Mouse (Mus musculus) MEL (cell line): ENCODE measurements around the gene Stmnd1. TPM values are rescaled to one million over a fixed set of nuclear protein-coding genes. Genes with fewer than 3 reads are reported as not detected.

Experiments used
- DNase-seq: peaks from one replicate; pipeline ENCODE4 v3.0.0; 2011; ENCODE audit warnings: low read depth, low spot score
- H3K27ac ChIP-seq: 2 replicates; pipeline ENCODE4 v1.5.1; 2012; ENCODE audit warnings: low read depth, mild to moderate bottlenecking, control low read depth, low read length, moderate library complexity; ENCODE audit not compliant: control insufficient read depth
- H3K27me3 ChIP-seq, 2 experiments: fragments of 150-350 bp in 1 of 2; sonication (generic) in 1 of 2; 2 replicates each; pipeline ENCODE4 v1.6.1; 2012; ENCODE audit warnings: low read length in 2 of 2, mild to moderate bottlenecking in 2 of 2, improper control_type of control experiment in 1 of 2, moderate library complexity in 1 of 2; ENCODE audit not compliant: insufficient read depth in 2 of 2, control insufficient read depth in 1 of 2
- H3K36me3 ChIP-seq, 2 experiments: 2 replicates each; pipeline ENCODE4 v1.6.1; 2012 to 2014; ENCODE audit warnings: low read length in 2 of 2, improper control_type of control experiment in 1 of 2, inconsistent platforms in 1 of 2, mild to moderate bottlenecking in 1 of 2; ENCODE audit not compliant: insufficient read depth in 2 of 2, control insufficient read depth in 1 of 2
- H3K4me1 ChIP-seq, 2 experiments: fragments of 150-350 bp in 1 of 2; sonication (generic) in 1 of 2; 2 replicates each; pipeline ENCODE4 v1.6.1; 2012; ENCODE audit warnings: low read length in 2 of 2, improper control_type of control experiment in 1 of 2, mild to moderate bottlenecking in 1 of 2; ENCODE audit not compliant: insufficient read depth in 2 of 2, control insufficient read depth in 1 of 2
- H3K4me3 ChIP-seq, 2 experiments: fragments of 150-350 bp in 1 of 2; sonication (generic) in 1 of 2; 2 replicates each; pipeline ENCODE4 v1.5.1; 2012; ENCODE audit warnings: low read depth in 2 of 2, low read length in 2 of 2, mild to moderate bottlenecking in 2 of 2, moderate library complexity in 2 of 2, control low read depth in 1 of 2, improper control_type of control experiment in 1 of 2; ENCODE audit not compliant: control insufficient read depth in 1 of 2, insufficient read depth in 1 of 2
- H3K79me2 ChIP-seq: 2 replicates; pipeline ENCODE4 v1.6.1; 2012; ENCODE audit warnings: mild to moderate bottlenecking, low read length, moderate library complexity; ENCODE audit not compliant: control insufficient read depth, poor library complexity, insufficient read depth
- H3K9ac ChIP-seq: 2 replicates; pipeline ENCODE4 v1.6.1; 2012; ENCODE audit warnings: low read depth, mild to moderate bottlenecking, control low read depth, low read length, moderate library complexity; ENCODE audit not compliant: control insufficient read depth, poor library complexity, severe bottlenecking
- H3K9me3 ChIP-seq: fragments of 150-350 bp; sonication (generic); replicated peaks from 2 replicates; pipeline ENCODE4 v1.6.1; 2012; ENCODE audit warnings: mild to moderate bottlenecking, low read length, improper control_type of control experiment, moderate library complexity; ENCODE audit not compliant: insufficient read depth
- BHLHE40 ChIP-seq: IDR thresholded peaks from 2 replicates; pipeline ENCODE4 v1.6.1; 2012; ENCODE audit warnings: low read depth, mild to moderate bottlenecking, inconsistent platforms, low read length, improper control_type of control experiment, borderline replicate concordance
- CHD1 ChIP-seq: IDR thresholded peaks from 2 replicates; pipeline ENCODE4 v1.6.1; 2012; ENCODE audit warnings: low read depth, mild to moderate bottlenecking, inconsistent platforms, low read length, improper control_type of control experiment
- CHD2 ChIP-seq: IDR thresholded peaks from 2 replicates; pipeline ENCODE4 v1.6.1; 2011; ENCODE audit warnings: low read length, improper control_type of control experiment
- CTCF ChIP-seq, 3 experiments: IDR thresholded peaks in 2 of 3; conservative IDR thresholded peaks in 1 of 3; 2 replicates each; pipeline ENCODE4 v1.5.1; 2011 to 2012; ENCODE audit warnings: low read length in 3 of 3, low read depth in 2 of 3, mild to moderate bottlenecking in 2 of 3, improper control_type of control experiment in 1 of 3, inconsistent platforms in 1 of 3, mixed read lengths in 1 of 3, moderate library complexity in 1 of 3; ENCODE audit not compliant: control insufficient read depth in 1 of 3, insufficient read depth in 1 of 3, poor library complexity in 1 of 3, severe bottlenecking in 1 of 3
- ELF1 ChIP-seq: IDR thresholded peaks from 2 replicates; pipeline ENCODE4 v1.6.1; 2014; ENCODE audit warnings: low read depth, mild to moderate bottlenecking, inconsistent platforms, low read length, improper control_type of control experiment, moderate library complexity
- EP300 ChIP-seq, 2 experiments: IDR thresholded peaks; 2 replicates each; pipeline ENCODE4 v1.6.1; 2011; ENCODE audit warnings: improper control_type of control experiment in 2 of 2, low read length in 2 of 2, low read depth in 1 of 2, mild to moderate bottlenecking in 1 of 2
- HCFC1 ChIP-seq: IDR thresholded peaks from 2 replicates; pipeline ENCODE4 v1.6.1; 2012; ENCODE audit warnings: low read depth, mild to moderate bottlenecking, inconsistent platforms, low read length, improper control_type of control experiment, moderate library complexity
- KAT2A ChIP-seq: conservative IDR thresholded peaks from 2 replicates; pipeline ENCODE4 v1.6.1; 2012; ENCODE audit warnings: low read depth, low read length, improper control_type of control experiment, inconsistent platforms
- MAFK ChIP-seq: IDR thresholded peaks from 2 replicates; pipeline ENCODE4 v1.6.1; 2011; ENCODE audit warnings: low read depth, mild to moderate bottlenecking, low read length, improper control_type of control experiment, borderline replicate concordance
- MEF2A ChIP-seq: IDR thresholded peaks from 2 replicates; pipeline ENCODE4 v1.6.1; 2014; ENCODE audit warnings: low read depth, mild to moderate bottlenecking, inconsistent platforms, low read length, improper control_type of control experiment; ENCODE audit not compliant: poor library complexity, insufficient replicate concordance, severe bottlenecking; ENCODE audit errors: extremely low read depth
- MXI1 ChIP-seq: IDR thresholded peaks from 2 replicates; pipeline ENCODE4 v1.6.1; 2011; ENCODE audit warnings: mild to moderate bottlenecking, low read depth, low read length, improper control_type of control experiment
- MYB ChIP-seq: IDR thresholded peaks from 2 replicates; pipeline ENCODE4 v1.6.1; 2011; ENCODE audit warnings: mild to moderate bottlenecking, low read depth, low read length, improper control_type of control experiment
- MYC ChIP-seq: IDR thresholded peaks from 2 replicates; pipeline ENCODE4 v1.6.1; 2011; ENCODE audit warnings: low read depth, mild to moderate bottlenecking, low read length, improper control_type of control experiment, moderate library complexity
- POLR2AphosphoS5 ChIP-seq: IDR thresholded peaks from 2 replicates; pipeline ENCODE4 v1.6.1; 2012; ENCODE audit warnings: low read depth, borderline replicate concordance, mild to moderate bottlenecking, inconsistent platforms, low read length, moderate library complexity, mixed read lengths
- RCOR1 ChIP-seq: IDR thresholded peaks from 2 replicates; pipeline ENCODE4 v1.6.1; 2012; ENCODE audit warnings: low read depth, mild to moderate bottlenecking, inconsistent platforms, low read length, improper control_type of control experiment
- SIN3A ChIP-seq: IDR thresholded peaks from 2 replicates; pipeline ENCODE4 v1.6.1; 2012; ENCODE audit warnings: low read length, improper control_type of control experiment, inconsistent platforms
- SMC3 ChIP-seq: IDR thresholded peaks from 2 replicates; pipeline ENCODE4 v1.6.1; 2011; ENCODE audit warnings: low read depth, low read length, improper control_type of control experiment
- TCF12 ChIP-seq: IDR thresholded peaks from 2 replicates; pipeline ENCODE4 v1.6.1; 2014; ENCODE audit warnings: low read depth, mild to moderate bottlenecking, inconsistent platforms, low read length, improper control_type of control experiment, moderate library complexity
- UBTF ChIP-seq: IDR thresholded peaks from 2 replicates; pipeline ENCODE4 v1.6.1; 2012; ENCODE audit warnings: low read depth, mild to moderate bottlenecking, inconsistent platforms, low read length, improper control_type of control experiment, moderate library complexity, borderline replicate concordance; ENCODE audit not compliant: insufficient read depth
- USF1 ChIP-seq: IDR thresholded peaks from 2 replicates; pipeline ENCODE4 v1.6.1; 2014; ENCODE audit warnings: low read depth, mild to moderate bottlenecking, inconsistent platforms, low read length, improper control_type of control experiment, moderate library complexity
- ZKSCAN1 ChIP-seq: IDR thresholded peaks from 2 replicates; pipeline ENCODE4 v1.6.1; 2012; ENCODE audit warnings: low read depth, mild to moderate bottlenecking, inconsistent platforms, low read length, improper control_type of control experiment, moderate library complexity
- ZMIZ1 ChIP-seq: IDR thresholded peaks from 2 replicates; pipeline ENCODE4 v1.6.1; 2012; ENCODE audit warnings: low read depth, mild to moderate bottlenecking, inconsistent platforms, low read length, improper control_type of control experiment, moderate library complexity
- polyA plus RNA-seq, 2 experiments: library from polyadenylated mRNA; stranded (reverse) in 1 of 2; unstranded in 1 of 2; fragments of >175 nt in 1 of 2; fragments of >200 nt in 1 of 2; gene quantifications; 2 replicates each; pipeline versions ENCODE4 v1.2.1 to v1.2.4; 2012; ENCODE audit warnings: low replicate concordance in 2 of 2, low read depth in 1 of 2; ENCODE audit not compliant: insufficient read length in 2 of 2, insufficient read depth in 1 of 2, missing spikeins in 1 of 2
- total RNA-seq: library from RNA; depleted of rRNA; stranded (reverse); fragments of 300-350 nt; gene quantifications from 2 replicates; pipeline ENCODE4 v1.2.3, GENCODE M21; 2012

The Stmnd1 gene
- total and polyA plus RNA-seq, 3 experiments, result not detected

- TF ChIP-seq MYC (no peak), MYB (no peak), BHLHE40 (no peak), CTCF (IDR thresholded peaks at IDR 0.05 in 2 of 3, conservative IDR thresholded peaks at IDR 0.05 in 1 of 3; ENCODE audit: control insufficient read depth in 1 of 3, insufficient read depth in 1 of 3, low read depth in 2 of 3, low read length in 3 of 3, poor library complexity in 1 of 3, severe bottlenecking in 1 of 3) (no peak), ELF1 (no peak), CHD2 (no peak), MAFK (no peak), ZMIZ1 (no peak), KAT2A (no peak), MEF2A (no peak), EP300 (IDR thresholded peaks at IDR 0.05; ENCODE audit: low read depth in 1 of 2, low read length in 2 of 2) (no peak), TCF12 (no peak), SIN3A (no peak), RCOR1 (no peak), POLR2AphosphoS5 (no peak), UBTF (no peak), USF1 (no peak)
- H3K9me3 ChIP-seq, result no peaks in the 10 kb centered on the region
- no peak overlapping the region for H3K27ac ChIP-seq
- no peaks in the 10 kb centered on the region for H3K27me3 ChIP-seq
- no peak for DNase-seq
- H3K4me3 ChIP-seq, result no peak overlapping the region
- peaks cover 0 to 9% of the 10 kb centered on the region in 2 experiments; a peak in 2 of 4 replicates for H3K36me3 ChIP-seq
- no peak overlapping the region for H3K9ac ChIP-seq
- H3K79me2 ChIP-seq, result no peaks in the 10 kb centered on the region
- H3K4me1 ChIP-seq, result peaks cover 4 to 9% of the 10 kb centered on the region in 2 experiments; a peak in 2 of 4 replicates
Measured at GRCm38 (mm10) chr13:46341419-46341818, 67.9 kb downstream of the Stmnd1 start.

GRCm38 (mm10) chr13:46343226-46343625 lies 69.7 kb downstream of the Stmnd1 start:
- no peak for DNase-seq
- TF ChIP-seq MYB (no peak), ZKSCAN1 (no peak), SMC3 (no peak), TCF12 (no peak), CHD1 (no peak), HCFC1 (no peak), MXI1 (no peak), MAFK (no peak), UBTF (no peak)
- H3K27ac ChIP-seq, result no peak overlapping the region
- no peaks in the 10 kb centered on the region for H3K9me3 ChIP-seq
- no peak overlapping the region for H3K9ac ChIP-seq
- H3K4me1 ChIP-seq, result peaks cover 4 to 24% of the 10 kb centered on the region in 2 experiments; a peak in 3 of 4 replicates
- H3K27me3 ChIP-seq, result no peaks in the 10 kb centered on the region
- peaks cover 0 to 16% of the 10 kb centered on the region in 2 experiments; a peak in 2 of 4 replicates for H3K36me3 ChIP-seq
- H3K79me2 ChIP-seq, result no peaks in the 10 kb centered on the region
- H3K4me3 ChIP-seq, result no peak overlapping the region
